Mouse (Mus musculus) adrenal gland, postnatal 36 days (tissue): ENCODE measurements around the gene Mien1. TPM values are rescaled to one million over a fixed set of nuclear protein-coding genes. Genes with fewer than 3 reads are reported as not detected.
A peak's percentile ranks its signal among the peaks of the same experiment; 100 is the strongest.

Source experiments
- DNase-seq, 2 experiments: peaks; one replicate each; pipeline ENCODE4 v3.0.0; 2021; ENCODE audit warnings: mixed read lengths in 1 of 2
- long read RNA-seq, 2 experiments: library from polyadenylated mRNA; stranded (forward); transcript quantifications; one replicate each; pipeline ENCODE4 v2.0.0; 2021; ENCODE audit warnings: borderline sequencing depth in 2 of 2
- total RNA-seq, 2 experiments: library from RNA; stranded (reverse); gene quantifications; 2 replicates each; pipeline ENCODE4 v1.2.3; 2021

Gene Mien1
- total RNA-seq: 10 to 100 TPM; 84.0 to 84.2 TPM
- long read RNA-seq, experiment 1, transcript Mien1-201 (4 exons, 747 nt): major isoform, 88 of 96 reads
- long read RNA-seq, experiment 1, partial matches to known transcripts: 7 of 96 reads
- long read RNA-seq, experiment 1, other reads (novel, unspliced or antisense): 1 of 96 reads
- long read RNA-seq, experiment 2, transcript Mien1-201 (4 exons, 747 nt): major isoform, 31 of 43 reads
- long read RNA-seq, experiment 2, partial matches to known transcripts: 10 of 43 reads
- long read RNA-seq, experiment 2, other reads (novel, unspliced or antisense): 2 of 43 reads

DNA sequence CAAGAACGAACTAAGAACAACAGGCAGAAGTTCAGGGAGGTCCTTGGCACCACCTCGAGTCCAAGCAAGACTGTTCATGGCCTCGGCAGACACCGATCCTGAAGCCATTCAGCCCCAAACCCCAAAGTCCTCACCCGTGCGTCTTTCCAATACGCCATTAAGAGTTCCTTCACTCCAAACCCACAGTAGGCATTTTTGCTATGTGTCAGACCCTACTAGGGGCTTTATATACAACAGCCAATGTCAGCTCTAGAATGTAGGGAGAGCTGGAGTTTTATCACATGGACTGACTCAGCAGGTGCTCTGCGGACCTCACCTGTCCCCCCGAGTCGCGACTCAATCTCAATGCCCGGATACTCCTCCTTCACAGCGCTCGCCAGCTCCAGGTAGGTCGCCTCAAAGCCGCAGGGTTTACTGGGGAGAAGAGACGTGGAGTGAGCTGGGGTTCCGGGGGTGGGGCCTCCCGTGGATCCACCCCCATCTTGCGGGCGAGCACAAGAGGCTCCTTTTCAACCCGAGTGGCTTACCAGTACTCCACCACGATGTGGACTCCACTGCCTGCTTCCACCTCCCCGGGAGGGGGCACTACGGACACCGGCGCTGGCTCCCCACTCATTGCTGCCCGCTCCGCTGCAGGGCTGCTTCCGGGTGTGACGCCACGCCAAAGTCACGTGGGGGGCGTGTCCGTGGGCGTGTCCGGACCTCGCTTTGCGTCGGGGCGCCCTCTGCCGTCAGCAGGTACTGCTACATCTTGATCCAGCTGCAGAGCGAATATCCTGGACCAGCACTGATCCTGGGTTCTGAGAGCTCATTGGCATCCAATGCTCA lies at the start of gene Mien1:
Gene Mien1 (minus strand): TSS at position 661 of the 828 bp plus-strand sequence.
- peak; percentile 95 to 97 for DNase-seq

DNA sequence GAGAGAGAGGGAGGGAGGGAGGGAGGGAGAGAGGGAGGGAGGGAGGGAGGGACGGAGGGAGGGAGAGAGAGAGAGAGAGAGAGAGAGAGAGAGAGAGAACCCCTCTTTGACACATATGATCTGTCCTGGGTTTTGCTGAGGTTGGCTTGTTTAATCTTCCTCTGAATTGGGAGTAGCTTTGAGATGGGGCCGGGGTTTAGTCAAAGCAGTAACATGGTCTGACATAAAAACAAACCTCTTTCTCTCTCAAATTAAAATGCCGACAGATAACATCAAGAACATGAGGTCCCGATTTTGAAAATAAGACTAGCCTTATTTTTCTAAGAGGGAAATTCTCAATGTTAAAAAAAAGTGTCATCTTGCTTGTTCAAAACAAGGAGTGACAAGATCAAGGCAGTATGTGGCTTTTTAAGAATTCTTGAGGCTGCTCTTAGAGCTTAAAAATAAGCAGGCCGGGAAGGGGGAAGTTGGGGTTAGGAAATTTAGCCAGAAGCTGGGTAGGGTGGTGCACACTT lies 48.8 kb upstream of the Mien1 start:
- no peak for DNase-seq

DNA sequence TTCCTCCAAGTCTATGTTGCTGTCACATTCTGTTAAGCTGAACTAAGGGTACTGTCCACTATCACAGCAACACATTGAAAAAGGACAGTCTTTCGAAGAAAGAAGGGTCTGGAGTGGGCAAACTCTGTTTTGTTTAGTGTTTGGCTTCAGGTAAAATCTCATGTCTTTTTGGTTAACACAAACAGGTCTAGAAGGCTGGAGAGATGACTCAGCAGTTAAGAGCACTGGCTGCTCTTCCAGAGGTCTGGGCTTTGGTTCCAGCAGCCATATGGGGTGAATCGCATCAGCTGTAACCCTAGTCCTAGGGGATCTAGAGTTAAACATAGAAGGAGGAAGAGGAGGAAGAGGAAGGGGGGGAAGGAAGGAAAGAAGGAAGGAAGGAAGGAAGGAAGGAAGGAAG lies 47.0 kb upstream of the Mien1 start:
- no peak for DNase-seq

DNA sequence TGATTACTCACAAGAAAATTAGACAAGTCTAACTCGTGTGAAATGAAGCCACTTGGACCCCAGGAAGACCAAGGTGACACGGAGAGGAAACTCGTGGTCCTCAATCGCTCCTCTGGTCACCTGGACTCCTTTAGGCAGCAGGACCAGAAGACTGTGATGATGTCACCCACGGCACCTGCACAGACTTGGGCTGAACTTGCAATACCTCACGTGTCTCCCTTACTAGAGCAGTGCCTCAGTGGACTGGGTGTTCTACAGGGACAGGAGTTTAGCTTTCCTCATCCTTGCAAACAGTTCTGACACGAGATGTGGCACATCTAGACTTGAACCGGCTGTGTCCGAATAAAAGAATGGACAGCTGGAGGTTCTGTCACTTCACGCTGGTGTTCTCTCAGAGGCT lies 43.3 kb upstream of the Mien1 start:
- DNase-seq: no peak

DNA sequence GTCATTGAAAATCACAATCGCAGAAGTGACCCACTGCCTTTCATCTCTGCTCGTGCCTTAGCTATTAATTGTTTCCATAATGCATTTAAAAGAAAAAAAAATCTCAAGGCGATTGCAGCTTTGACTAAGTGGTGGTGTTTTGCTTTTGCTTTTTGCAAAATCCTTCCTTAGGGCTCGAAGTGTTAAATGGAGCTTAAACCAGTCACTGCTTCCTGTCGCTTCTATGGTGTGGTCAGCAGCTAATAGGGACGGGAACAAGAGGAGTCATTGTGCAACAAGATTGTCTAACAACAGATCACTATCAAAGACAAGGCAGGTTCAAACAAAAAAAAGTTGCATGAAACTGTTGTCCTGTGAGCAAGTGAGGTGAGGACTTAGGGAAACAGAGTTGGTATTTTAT lies 42.4 kb upstream of the Mien1 start:
- no peak for DNase-seq

DNA sequence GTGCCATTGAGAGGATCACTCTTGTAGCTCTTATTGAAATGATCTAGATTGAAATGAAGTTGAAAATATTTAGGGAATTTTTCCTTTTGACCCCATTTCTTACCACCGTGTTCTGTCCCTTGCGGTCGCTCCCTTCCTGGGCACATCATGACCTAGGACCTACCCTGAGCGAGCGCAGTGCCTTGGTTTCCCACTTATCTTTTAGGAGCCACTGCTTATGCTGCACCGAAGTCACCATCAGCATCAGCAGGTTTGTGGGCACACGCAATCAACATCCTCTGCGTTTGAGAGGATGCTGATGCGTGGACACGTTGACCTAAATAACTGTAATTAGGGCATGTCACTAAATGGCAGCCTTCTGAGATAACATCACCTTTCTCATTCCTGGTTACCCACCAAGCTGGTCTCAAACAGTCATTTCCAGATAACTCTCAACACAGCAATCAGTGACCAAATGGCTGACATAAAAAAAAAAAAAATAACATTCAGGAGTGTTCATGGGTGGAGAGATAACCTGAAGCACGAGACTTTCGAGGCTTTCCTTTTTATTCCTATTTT lies 41.2 kb upstream of the Mien1 start:
- DNase-seq: no peak

DNA sequence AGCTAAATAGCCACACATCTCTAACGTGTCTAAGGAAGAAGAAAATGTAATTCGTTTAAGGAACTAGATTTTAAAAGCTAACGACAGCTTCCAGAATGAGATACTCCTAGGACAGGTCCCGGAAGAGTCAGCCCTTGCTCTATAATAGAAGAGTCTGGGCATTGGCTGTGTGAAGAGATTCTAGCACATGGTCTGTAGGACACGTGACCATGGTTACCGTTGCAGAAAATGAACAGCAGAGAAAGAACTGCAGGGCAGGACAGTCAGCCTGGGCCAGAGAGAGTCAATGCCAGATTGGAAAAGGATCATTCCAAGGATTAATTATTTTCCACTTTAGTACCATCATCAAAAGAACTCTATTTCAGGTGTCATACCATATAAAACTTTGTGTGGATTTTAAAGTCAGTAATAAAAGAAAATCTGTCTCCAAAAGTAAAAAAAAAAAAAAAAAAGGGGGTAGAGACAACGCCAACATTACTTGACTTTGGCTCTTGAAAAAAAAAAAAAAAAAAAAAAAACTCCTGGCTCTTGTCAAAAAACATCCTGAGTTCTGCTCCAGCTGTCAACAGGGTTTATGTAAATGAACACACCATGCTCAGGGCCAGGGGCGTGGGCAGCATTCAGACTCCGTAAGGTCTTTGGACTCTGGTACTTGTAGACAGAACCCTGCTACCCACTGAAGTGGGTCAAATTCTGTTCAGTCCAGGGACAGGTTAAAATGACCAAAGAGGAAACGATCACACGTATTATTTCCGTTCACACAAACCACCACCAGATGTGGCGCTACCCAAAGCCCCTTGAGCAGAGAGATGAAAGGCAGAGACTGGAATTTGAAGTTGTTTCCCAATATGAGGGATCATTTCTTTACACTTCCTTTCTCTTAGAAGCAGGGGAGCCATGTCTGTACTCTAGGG lies 40.5 kb upstream of the Mien1 start:
- DNase-seq: no peak

DNA sequence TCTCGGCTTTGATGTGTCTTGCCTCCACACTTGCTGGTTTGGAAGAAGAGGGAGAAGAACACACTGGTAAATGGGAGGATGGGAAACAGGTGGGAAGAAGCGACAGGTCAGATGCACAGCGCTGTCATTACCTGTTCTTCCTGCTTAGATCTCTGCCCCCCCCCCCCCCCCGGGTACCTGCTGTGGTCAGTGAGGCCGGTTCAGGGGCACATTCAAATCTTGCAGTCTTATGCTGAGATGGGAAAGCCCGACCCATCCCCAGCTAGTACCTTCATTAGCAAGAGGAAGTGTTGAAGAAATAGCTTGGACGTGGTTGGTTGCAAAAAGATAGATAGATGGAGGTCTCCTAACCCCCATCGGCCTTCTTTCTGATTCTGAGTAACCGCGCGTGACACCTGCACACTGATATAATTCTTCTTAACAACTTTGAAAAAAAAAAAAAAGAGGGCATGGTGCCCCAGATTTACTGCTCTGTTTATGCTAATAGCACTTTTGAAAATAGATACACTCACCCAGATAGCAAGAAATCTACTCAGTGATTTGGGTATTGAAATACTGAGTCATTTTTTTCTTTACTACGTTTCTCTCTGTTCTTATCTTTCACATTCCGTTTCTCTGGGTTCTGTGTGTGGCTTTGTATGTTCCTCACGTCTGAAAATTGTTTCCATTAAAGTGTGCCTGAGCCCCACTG lies 38.4 kb upstream of the Mien1 start:
- no peak for DNase-seq

DNA sequence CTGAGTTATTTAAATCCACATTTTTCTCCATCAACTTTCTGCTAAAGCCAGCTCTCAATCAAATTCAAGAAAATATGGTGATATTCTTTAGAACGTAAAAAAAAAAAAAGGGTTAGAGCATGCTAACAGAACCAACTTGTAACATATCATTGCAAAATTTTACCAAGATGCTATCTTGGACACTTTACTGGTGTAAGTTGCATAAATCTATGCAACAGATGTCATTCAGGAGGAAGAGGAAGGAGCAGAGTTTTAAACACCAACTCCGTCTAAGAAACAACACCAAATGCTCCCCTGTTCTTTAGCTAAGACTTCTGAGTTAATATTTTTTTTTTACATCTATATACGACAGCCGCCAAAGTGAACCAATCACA lies 37.6 kb upstream of the Mien1 start:
- DNase-seq: no peak

DNA sequence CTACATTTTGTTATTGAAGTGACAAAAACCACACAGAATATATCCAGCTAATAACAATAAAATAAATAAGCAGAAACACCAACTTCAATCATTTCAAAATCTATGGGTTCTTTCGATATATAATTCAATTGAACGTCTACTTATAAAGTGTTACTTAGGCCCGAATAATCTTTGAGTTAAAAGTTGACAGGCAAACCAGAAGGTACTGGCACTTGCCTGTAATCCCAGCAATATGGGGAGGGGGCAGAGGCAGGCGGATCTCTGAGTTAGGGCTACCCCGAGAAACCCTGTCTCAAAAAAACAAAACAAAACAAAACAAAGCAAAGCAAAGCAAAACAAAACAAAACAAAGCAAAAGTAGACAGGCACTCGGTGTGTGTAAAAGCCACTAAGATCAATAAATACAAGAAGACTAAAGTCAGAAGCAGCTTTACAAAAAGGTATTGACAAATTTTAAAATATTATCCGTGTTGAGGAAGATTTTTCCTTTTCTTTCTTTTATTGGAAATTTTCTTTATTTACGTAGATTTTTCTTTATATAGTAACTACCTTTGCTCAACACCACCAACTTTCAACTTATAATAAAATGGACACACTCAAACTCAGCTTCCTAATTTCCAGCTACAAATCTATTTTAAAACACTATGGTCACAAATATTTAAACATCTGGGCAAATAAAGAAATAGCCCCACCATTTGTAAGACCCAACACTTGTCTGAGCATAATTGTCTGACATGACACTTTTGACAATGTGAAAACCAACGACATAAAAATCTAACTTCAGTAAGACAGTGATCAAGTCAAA lies 37.0 kb upstream of the Mien1 start:
- DNase-seq: no peak

DNA sequence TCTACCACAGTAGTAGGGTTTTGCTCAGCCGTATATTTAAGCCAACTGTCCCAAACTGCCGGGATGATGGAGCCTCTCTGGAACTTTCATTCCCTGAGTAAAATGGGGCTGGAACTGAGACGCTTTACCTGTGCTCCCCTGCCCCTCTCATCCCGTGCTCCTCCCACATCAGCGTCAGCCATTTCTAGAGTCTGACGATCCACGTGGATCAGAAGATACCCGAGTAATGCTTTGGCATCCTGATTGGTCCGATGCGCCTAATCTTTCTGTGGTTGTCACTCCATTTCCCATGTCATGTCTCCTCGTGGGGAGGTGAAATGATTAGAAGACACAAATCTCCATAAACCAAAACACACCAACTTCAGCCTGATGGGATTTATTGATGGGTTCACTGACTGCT lies 36.2 kb upstream of the Mien1 start:
- DNase-seq: no peak

DNA sequence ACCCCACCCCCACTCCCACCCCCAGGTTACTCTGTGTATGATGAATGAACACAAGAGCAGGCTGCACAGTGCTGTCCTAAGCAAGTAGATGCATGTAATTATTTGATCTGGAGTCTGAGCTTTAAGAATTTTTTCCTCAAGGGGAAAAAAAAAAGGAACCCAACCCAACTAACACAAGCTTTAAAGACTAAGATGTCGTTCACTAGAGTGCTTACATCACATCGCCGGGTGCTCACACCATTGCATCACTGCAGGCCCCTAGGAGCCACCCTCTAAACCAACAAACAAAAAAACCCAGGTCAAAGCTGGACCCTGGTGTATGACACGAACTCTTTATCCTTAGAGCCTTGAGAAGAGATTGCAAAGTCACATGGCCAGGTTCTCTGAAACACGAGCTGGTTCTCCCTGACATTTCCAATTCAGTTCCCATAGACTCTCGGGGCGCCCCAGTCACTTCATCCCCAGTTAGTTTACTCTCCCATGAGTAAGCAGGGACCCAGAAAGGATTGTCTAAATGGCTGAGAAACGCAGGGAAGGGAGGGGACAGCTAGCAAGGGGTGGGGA lies 35.2 kb upstream of the Mien1 start:
- no peak for DNase-seq

DNA sequence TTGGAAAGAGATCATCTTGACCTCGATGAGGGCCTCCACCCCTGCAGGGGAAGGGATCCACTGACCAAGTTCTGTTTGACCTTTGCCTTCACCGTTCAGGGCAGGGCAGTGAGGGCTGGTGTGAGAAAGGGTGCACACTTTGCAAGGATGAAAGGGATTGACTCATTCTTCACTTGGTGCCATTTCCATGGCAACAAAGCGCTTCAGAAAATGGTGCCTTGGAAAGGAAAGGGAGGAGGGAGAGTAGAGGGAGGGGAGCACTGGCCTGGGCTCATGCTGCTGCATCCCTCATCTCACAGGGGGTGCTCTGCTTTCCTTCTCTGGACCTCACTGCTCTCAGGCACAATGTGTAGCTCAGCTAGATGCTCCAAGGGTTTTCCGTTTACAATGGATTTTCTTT lies 33.9 kb upstream of the Mien1 start:
- no peak for DNase-seq

DNA sequence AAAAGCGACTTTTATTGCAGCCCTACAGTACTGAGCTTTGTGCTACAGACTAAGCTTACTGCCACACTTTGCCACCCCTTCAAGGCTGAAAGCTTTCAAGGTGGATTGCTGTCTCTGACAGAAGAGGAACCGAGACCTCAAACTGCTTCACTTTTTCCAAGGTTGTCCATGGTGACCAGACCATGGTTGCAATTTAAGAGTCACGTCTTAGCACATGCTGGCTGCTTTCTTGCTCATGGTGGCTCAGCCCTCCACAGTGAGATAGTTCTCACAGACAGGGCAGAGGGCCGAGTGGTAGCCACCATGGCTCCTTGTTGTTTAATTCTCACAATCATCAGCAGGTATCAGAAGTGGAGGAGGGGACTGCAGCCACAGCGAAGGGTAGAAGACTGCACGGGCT lies 32.0 kb upstream of the Mien1 start:
- DNase-seq: no peak

DNA sequence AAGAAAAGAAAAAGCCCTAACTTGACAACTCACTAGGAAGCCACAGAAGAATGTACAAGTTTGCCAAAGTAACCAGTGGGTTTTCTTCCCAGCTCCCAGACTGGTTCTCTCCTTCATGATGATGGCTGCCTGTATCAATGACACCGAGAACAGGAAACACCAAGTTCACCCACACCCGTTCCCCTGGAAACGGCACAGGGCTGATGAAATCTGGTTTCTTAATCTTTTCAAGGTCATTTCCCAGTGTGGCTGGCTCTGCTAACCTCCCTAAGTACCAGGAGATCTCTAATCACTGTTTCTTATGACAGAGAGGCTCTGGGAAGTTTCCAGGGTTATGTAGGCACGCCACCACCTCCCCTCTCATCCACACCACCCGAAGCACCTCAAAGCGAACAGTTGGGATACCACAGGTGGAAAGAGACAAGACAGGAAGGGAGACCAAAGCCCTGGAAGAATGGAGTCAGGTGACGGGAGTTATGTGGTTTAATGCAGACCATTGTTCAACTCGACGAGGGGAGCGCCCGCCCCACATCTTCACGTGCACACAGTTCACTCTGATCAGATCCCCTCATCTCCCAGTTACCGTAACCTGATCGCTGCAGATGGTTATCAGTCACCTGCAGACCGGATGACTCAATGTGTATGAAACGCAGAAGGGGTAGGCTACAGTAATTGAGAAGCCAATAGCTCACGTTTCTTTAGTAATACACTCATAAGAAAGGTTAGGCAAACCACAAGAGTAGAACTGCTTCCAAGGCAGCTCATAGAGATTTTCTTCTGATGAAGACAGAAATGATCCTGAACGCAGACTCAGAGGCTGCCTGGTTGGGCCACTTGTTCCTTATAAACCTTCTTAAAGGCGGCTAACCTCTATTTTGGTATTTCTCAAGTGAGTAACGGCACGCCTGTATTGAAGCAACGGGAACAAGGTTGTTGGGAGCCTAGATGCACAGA lies 31.2 kb upstream of the Mien1 start:
- DNase-seq: peak; percentile 43 to 51

DNA sequence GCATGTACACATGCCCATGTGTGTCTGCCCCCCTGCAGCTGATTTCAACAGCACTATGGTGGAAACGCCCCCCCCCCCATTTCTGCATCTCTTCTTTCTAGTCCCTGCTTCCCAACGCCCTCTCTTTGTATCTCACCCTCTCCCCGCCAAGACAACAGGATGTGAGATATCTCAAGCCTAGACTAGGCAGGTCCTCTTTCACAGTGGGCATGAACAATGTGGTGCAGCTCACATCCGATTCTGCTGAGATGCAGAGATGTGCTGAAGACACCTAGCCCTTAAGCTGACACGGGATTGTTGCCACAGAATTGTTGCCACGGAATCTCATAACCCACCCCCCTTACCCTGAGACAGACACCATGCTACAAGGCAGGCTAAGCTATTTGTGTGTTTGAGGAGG lies 25.7 kb upstream of the Mien1 start:
- no peak for DNase-seq

DNA sequence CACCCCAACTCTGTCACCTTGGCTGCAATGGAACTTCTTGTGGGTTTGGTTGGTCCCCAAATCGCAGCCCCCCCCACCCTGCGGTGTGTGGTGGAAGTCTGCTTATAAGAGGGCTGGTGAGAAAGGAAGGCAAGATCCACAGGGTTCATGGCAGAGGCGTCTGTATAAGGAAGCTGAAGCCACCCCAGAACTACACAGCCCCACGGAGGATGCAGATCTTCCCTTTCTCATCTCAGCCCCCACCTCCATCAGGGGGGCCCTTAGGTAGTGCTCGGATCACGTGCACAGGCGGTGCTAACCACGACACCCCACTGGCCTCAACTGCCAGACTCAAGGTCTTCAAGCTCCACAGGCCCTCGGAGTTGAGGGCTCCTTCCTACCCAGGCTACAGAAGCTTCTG lies 25.1 kb upstream of the Mien1 start:
- DNase-seq: no peak

DNA sequence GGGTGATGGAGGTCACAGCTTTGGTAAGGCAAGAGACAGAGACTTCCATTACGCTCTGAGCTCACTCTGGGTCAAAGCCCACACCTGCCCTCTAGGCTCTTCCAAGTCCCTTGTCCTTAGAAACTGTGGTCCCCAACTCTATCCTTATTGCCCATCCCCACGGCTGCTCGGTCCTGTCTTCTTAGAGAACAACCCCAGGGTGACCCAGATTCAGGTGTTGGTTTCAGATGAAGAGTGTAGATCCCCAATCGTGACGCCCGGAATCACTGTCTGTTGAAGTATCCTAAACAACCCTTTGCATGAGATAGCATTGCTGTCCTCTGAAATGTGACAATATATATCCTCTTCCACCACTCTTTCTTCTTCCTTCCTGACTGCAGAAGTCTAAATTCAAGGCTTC lies 23.5 kb upstream of the Mien1 start:
- DNase-seq: no peak

DNA sequence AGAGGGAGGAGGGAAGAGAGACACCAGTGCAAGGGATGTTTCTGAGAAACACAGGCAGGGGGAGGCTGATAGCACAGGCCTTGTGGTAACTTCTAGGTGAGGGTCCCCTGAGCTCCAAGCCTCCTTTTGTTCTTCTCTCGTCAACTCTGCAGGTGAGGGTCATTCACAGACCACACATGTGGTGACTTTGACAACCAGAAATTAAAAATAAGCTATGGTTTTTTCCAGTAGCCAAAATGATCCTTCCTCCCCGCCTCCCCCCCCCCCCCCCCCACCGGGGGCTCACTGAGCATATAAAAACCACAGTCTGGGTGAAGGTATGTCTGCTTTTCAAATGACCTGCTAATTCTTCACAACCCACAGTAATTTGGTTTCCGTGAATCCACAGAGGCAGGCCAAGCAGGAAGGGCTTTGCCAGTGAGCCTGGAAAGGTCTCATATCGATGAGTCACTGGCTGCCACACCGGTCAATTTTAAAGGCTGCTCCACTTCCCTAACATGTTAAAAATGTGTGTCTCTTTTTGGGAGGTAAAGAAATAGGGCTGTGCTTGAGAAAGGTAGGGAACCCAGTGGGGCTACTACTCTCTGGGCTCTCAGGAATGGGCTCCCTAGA lies 22.4 kb upstream of the Mien1 start:
- DNase-seq: no peak
